Mouse (Mus musculus): ENCODE results near the gene Ubtf.

Ubtf gene

DNA sequence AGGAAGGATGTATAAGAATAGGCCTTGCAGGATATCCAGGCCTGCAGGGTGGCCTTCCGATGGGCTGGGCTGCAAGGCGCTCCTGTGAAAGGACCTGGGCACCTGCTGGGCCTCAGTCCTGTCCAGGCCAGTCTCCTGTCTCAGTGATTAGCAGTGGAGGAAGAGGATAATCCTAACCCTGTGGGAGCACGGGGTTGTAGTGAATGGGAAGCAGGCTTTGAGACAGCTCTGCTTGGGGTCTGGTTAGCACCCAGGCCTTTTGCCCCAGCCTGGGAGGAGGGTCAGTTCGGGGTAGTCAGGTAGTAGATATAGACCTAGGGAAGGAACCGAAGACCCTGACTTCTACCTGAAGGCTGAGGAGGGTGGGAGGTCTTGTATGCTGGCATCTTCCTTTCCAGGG is 28.1 kb upstream of the Ubtf start:
- no peak for DNase-seq (ENCODE audit: low read depth, low spot score)

DNA sequence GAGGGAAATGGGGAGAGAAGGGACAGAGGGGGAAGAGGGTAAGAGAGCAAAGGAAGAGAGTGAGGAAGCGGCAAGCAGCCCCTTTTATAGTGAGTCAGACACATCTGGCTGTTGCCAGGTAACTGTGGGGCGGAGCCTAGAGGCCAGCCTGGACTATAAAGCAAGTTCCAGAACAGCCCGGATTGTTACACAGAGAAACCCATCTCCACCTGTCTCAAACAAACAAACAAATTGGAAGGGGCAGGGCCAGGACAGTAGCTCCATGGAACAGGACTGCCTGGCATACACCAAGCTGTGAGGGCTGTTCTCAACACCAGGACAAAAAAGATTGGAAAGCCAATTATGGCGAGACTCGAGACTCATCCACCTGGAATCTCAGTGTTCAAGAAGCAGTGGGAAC is 27.4 kb upstream of the Ubtf start:
- DNase-seq (ENCODE audit: low read depth, low spot score), result peak; percentile 19

DNA sequence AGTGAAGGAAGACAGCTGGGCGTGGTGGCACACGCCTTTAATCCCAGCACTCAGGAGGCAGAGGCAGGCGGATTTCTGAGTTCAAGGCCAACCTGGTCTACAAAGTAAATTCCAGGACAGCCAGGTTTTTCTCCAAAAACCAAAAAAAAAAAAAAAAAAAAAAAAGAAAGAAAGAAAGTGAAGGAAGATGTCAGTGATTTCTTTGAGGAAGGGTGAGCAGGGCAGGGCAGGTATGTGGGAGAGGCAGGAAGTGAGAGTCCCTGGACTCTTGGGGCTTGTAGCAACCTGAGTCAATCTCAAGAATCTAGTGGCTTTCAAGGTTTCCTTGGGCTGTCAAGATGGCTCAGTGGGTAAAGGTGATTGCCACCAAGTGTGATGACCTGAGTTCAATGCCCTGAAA is 24.9 kb upstream of the Ubtf start:
- no peak for DNase-seq (ENCODE audit: low read depth, low spot score)

DNA sequence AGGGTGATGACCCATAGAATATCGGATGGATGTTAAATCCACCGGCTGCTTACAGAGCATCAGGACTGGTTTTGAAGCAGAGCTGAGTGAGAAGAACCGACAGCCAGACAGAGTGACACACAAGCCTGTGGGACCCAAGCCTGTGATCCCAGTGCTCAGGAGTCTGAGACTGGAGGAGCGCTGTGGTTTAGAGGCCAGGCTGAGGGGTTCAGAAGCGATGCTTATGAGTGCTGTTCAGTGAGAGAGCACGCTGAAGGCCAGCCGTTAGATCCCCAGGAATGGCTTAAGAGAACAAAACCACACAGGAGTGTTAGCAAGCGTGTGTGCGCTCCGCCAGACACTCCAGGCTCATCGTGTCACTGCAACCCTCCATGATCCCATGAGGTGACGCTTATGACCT is 23.2 kb upstream of the Ubtf start:
- no peak for DNase-seq (ENCODE audit: low read depth, low spot score)

DNA sequence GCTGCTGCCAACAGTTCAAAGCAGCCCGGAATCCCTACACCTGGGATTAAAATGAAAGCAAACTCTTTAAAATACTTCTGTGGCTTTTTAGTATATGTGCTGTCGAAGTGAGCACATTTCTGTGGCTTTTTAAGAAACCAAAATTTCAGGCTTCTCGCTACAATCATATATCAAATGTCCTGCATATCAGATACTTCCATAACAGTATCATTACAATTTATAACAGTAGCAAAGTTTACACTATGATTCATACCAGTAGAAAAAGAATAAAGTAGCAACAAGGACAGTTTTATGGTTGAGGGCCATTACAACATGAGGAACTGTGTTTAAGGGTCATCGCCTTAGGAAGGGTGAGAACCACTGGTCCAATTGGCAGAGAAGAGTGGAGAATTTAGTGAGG is 21.6 kb upstream of the Ubtf start:
- no peak for DNase-seq (ENCODE audit: low read depth, low spot score)

DNA sequence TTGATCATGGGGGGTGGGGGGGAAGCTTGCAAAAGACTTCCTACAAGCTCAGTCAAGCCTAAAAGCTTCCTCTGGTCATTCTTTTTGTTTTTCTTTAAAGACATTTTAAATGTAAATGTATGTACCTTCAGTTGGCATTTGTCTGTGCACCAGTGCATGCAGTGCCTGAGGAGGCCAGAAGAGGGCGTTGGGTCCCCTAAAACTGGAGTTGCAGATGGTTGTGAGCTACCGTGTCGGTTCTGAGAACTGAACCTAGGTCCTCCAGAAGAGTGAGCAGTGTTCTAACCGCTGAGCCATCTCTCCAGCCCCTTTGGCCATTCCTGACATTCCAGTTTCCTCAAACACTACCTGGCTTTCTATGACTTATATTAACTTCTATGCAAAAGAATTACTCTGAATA is 20.1 kb upstream of the Ubtf start:
- no peak for DNase-seq (ENCODE audit: low read depth, low spot score)

DNA sequence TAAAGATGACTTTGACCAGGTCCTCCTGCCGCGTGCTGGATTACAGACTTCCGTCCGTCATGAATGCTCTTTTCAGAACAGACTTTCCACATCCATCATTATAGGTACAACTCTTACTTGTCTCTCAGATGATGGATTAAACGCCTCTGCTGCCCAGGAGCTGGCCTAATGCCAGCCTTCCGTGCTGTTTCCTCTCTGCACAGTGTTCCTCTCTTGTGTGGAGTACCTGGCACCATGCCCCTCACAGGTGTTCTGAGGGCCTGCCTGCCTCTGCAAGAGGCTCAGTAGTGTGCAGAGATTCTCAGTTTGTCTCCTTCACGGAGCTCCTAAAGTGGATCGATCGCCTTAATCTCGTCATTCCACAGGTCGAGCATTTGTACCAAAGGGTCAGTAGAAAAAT is 19.7 kb upstream of the Ubtf start:
- DNase-seq (ENCODE audit: low read depth, low spot score), result no peak

DNA sequence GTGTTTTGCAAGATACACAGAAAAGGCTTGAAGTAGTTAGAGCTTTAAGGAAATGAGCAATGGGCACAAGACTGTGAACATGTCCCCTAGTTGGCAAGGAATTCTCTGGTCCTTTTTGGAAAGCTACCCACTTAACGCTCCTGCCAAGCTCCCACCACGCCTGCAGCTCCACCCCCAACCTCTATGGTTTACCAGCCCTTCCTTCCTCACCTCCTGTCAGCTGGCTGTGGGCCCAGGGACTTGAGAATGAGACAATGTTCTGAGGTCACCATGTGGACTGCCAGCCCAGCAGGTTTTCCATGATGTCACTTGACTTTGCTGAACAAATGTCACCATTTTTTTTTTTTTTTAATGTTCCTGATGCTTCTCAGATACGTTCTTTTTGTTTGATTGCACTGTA is 19.0 kb upstream of the Ubtf start:
- peak; percentile 87 for DNase-seq (ENCODE audit: low read depth, low spot score)

DNA sequence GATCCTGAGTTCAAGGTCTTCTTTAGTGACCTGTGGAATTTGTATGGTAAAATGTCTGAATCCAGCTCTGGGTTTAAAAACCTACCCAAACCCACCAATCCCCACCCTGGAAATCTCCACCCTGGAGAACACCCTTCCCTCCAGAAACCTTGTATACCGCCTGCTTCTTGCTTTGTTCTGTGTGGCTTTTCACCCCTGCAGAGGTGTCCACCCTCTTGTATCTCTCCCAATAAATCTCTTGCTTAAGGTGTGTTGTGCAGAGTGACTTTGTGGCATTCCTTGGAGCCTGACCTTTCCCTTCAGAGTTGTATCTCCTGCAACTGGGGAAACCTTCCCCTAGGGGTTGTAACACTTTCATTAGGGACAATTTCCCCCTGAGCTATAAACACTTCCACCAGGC is 18.4 kb upstream of the Ubtf start:
- DNase-seq (ENCODE audit: low read depth, low spot score), result no peak

DNA sequence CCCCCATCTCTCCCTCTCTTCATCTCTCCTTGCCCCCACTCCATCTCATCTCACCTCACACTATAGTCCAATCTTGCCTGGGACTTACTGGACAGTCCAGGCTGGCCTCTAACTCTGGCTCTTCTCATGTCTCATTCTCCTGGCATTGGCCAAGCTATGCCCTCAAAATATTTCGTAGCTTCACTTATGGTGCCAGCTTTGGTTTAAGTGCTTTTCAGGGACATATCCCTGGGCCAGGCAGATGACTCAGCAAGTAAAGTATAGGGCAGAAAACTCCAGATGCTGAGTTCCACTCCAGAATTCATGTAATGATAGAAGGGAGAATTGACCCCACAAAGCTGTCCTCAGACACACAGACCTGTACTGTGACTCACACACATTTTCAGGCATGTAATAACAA is 16.6 kb upstream of the Ubtf start:
- peak; percentile 59 for DNase-seq (ENCODE audit: low read depth, low spot score)

DNA sequence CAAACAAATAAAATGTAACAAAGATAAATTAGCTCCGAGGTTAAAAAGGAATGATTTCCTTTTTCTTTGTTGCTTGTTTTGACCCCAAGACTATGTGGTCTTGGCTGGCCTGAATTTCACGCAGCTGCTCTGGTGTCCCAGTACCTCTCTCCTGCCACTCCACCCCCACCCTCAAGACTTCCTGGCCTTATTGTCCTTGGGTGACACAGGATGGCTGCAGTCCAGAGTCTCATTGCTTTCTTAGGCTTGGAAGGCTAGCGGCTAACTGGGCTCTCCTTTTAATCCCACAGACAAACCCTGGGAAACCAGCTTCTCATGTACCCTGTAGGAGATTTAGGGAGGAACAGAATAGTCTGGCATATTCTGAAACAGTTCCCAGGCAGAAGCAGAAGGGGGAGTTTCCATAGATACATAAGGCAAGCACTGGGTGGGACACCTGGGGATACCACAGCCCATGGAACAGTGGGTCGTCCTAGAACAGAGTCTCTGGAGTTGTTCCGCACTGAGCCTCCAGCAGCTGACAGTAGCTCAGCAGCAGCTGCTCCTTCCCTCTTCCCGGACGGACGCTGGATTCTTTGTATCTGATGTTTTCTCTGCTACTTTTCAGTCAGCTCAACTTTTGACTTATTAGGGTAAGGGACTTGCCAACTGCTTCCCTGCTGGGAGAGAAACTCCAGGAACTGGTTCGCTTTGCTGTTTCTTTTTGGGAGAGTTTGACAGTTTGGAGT is 15.6 kb upstream of the Ubtf start:
- no peak for DNase-seq (ENCODE audit: low read depth, low spot score)

DNA sequence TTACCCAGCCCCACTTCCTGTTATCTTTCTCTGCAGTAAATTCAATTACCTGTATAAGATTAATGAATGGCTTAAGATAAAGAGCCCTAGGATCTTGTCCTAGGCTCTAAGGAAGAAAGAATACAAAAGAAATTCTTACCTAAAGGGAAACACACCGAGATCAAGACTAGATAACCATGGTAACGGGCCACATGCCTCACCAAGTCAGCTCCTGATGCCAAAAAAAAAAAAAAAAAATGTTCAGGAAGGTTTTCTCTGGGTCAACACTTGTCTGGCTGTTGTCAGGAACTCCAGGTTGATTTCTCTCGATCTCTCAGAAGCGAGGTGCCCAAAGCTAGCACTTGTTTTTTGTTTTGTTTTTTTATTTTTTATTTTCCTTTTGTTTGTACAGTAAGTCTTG is 14.5 kb upstream of the Ubtf start:
- DNase-seq (ENCODE audit: low read depth, low spot score), result no peak

DNA sequence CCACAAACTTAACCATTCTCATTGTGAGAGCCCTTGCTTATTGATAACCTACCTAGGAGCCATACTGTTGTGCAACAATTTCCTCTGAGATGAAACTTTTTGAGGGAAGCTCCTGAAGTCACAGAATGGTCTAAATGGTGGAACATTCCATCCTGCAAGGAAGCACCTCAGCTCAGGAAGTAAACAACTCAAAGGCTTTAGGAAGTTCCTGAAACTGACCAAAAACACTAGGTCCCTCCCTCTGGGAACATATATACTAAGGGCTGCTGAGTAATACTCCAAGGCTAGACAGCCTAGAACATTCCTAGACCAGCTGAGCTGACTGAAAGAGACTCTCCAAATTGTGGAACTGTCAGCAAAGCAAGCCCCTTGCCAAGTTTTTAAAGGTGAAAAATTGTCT is 13.5 kb upstream of the Ubtf start:
- DNase-seq (ENCODE audit: low read depth, low spot score), result no peak

DNA sequence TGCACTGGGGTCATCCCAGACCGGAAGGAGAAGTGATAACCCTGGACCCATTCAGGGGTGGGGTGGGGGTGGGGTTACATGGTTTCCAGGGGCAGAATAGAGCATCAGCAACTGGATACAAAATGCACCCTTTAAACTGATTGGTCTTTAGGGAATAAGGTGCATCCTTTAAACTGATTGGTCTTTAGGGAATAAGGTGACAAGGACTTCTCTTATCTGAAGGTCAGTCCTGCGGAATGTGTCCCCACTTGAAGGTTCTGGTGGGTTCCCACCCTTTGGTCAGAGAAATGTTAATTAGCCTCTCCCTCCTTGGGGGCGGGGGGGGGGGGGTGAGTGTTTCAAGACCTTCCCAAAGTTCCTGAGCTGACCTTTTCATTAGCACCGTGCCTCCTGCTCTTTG is 12.3 kb upstream of the Ubtf start:
- no peak for DNase-seq (ENCODE audit: low read depth, low spot score)

DNA sequence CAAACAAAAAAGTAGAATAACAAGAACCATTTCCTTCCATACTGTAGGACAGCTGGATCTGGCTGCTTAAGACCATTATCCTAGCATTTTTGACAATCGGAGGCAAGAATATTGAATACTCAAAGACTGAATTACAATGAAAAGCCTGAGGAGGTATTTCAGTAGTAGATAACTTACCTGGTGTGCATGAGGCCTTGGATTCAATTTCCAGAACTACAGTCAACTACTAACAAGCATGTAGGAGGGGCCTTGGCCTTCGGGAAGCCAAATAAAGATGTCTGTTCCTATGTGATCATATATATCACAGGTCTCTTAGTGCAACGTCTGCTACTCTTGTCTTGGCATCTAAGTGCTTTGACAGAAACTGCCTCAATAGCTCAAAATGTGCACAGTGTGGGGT is 10.5 kb upstream of the Ubtf start:
- no peak for DNase-seq (ENCODE audit: low read depth, low spot score)

DNA sequence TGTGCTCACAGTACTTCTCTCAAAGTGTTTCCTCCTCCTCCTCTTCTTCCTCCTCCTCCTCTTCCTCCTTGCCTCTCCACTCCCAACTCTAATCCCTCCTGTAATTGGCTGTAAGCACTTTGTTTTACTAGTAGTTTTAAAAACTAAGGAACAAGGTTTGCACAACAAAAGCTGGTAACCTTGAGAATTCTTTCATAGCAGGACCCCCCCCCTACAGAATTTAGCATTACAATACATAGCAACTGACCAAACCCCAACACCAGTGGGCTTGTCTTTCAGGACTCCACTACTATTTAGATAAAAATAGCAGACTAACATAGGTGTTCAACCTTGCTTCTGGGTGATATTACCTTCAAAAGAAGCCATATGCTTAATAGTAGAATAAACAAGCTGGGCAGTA is 10.0 kb upstream of the Ubtf start:
- no peak for DNase-seq (ENCODE audit: low read depth, low spot score)

DNA sequence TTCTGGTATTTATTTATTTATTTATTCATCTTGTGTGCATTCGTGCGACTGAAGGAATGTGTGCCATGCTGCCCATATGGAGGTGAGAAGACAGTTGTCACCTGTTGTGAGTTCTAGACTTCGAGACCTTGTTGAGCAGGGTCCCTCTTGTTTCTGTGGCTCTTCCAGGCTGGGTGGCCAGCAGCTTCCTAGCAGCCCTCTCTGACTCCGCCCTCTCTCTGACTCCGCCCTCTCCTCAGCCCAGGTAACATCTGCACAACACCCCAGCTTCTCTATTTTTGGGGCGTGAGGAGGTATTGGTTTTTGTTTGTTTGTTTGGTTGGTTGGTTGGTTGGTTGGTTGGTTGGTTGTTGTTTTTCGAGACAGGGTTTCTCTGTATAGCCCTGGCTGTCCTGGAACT is 8.3 kb upstream of the Ubtf start:
- no peak for DNase-seq (ENCODE audit: low read depth, low spot score)

DNA sequence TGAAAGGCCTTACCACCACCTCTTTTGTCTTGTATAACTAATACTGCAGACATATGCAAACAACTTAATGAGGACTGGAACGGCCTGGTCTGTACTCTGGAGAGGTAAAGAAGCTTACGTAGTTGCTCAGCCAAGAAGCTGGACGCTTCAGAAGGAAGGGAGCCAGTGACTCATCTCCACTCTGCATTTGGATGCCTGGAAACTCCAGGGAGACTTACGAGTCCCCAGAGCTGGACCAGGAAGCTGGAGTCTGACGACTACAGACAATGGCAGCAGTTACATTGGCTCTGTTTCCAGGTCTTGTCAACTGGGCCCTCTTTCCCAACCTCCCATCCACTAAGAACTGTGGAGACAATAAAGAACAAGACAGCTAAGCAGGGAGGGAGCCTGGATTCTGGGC is 7.7 kb upstream of the Ubtf start:
- DNase-seq (ENCODE audit: low read depth, low spot score), result peak; percentile 80

DNA sequence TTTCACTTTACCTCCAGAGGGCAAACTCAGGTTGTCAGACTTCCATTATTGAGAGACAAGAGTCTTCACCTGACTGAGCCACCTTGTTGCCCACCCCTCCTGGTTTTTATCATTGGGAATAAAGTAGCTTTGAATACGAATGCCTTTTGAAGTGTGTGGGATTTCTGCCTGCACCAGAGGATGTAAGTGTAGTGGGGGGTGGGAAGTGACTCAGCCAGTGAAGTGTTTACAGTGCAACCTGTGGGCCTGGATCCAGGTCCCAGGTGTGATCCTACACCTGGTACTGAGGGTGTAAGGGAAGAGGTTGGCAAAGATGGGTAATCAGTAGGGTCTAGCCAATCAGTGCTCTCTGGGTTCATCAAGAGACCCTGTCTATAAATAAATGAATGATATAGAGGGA is 4.0 kb upstream of the Ubtf start:
- DNase-seq (ENCODE audit: low read depth, low spot score), result no peak

DNA sequence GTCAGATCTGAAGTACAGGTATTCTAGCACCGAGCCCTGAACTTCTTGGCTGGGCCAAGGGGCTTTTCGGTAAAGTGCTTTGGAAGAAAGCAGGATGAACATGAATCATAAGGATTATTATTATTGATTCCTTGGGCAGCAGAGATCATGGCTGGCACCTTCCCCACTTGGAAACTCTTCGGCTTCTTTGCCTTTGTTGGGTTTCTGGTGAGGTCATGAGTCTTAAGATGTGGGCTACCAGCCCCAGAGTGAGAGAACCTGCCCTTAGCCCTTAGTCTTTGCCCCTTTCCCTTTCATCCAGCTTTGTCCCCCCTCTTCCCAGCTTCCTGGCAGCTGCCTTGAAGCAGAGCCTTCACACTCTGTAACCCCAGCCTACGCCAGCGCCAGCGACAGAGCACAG is 2.4 kb upstream of the Ubtf start:
- DNase-seq (ENCODE audit: low read depth, low spot score), result no peak

DNA sequence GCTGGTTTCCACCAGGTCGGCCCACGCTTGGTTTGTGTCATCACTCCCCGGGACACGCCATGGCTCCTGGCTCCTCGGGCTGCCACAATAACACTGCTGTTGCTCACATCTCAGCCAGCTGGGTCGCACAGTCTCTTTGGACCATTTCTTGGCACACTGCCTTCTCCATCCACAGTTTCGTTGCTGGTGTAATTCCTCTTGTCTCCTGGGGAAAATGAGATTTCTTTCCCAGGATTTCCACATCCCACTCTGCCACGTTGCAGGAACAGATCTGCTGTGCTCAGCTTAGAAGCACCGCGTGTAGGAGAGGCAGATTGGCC is 1.1 kb upstream of the Ubtf start:
- peak; percentile 89 for DNase-seq (ENCODE audit: low read depth, low spot score)

DNA sequence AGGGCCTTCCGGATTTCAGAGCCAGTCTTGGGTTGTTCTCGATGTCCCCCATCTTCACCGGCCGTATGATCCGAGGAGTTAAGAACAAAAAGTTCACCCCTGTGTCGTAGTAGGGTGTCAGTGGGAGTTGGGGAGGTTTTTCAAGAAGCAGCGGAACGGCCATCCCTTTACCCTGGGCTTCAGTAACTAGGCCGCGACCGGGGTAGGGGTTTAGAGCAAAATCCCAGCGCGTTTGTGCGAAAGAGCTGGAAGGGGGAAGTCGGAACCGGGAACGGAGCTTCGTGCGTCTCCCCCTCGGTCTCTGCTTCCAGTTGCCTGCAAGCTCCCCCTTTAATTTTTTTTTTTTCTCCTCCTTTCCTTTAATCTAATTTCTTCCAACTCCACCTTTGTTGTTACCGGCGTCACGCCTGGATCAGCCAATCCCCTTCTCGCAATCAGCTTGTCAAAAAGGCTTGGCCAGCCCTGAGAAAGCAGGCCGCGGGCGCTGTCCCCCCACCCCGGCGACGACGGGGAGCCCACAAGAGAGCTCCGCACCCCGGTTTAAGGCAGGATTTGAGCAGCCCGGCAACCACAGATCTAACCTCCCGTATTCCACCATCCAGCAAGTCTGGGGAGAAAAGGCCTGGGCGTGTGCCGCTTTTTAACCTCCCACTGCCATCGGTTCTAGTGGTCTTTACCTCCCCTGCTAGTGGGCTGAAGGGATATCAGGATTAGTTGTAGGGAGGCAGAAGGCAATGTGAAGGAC is 571 bp upstream of the Ubtf start:
- DNase-seq (ENCODE audit: low read depth, low spot score), result peak; percentile 81

DNA sequence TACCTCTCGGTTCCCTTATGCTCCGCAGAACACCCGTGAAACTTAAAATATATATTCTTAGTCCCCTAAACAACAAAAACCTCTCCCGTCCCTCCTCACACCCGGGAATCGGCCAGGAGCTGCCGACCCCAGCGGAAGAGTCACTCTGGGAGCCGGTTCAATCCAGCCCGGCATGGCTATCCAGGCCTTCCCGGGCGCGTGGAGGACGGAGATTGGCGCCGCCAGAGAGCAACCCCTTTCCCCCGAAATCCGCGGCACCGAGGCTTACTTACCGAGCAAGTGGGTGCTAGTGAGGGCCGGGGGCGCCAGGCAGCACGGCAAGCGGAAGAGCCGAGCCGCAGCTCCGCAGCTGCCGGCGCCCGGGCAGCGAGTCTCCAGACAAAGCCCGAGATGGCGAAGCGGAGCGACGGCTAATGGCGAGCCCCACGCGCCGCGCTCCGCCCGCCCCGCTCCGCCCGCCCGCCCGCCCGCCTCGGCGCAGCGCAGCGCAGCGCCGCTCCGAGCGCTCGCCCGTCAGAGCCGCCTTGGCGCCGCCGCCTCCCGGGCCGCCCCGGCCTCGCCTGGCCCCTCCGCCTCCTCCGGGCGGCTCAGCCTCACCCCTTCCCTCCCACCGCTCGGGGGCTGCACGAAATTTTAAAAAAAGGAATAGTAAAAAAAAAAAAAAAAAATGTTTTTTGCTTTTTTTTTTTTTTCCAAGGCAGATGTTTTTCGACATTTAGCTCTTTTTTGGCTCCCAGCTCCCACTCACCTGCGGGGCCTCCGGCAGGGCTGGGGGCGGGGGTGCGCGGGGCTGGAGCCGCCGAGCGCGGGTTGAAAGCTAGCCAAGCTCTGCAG is 749 bp downstream of the Ubtf start:
- DNase-seq (ENCODE audit: low read depth, low spot score), result peak; percentile 52
